Mouse (Mus musculus) heart, adult 2 months (tissue): ENCODE results near the gene Supt4a.

ENCODE experiments used
- CTCF ChIP-seq: fragments of 200-600 bp; IDR thresholded peaks from 2 replicates; pipeline ENCODE4 v1.8.1; 2022; ENCODE audit warnings: antibody characterized with exemption, mild to moderate bottlenecking, moderate library complexity
- EP300 ChIP-seq: fragments of 200-500 bp; IDR thresholded peaks from 2 replicates; pipeline ENCODE4 v1.6.1; 2011; ENCODE audit warnings: low read depth, low read length, control low read depth; ENCODE audit not compliant: insufficient read depth

- no peak for TF ChIP-seq EP300
- TF ChIP-seq CTCF: no peak
Observed at GRCm38 (mm10) chr11:87744964-87745363, 7.6 kb downstream of the Supt4a start.
